Mouse (Mus musculus) neural tube, embryonic 14.5 days (tissue): Measurements from ENCODE around the gene Zar1. TPM values are rescaled to one million over a fixed set of nuclear protein-coding genes. Genes with fewer than 3 reads are reported as not detected.
A peak's percentile ranks its signal among the peaks of the same experiment; 100 is the strongest.
"Not testable (repeated sequence)": the region's sequence is repeated elsewhere in the genome, so short reads cannot be mapped to it uniquely, and the experiment has no call there.

Experiments used
- ATAC-seq: fragments of 200-750 bp; cut with Nextera tagmentation; 2 replicates; pipeline ENCODE4 v1.8.0; 2017; ENCODE audit warnings: low read depth, mild to moderate bottlenecking, moderate TSS enrichment, moderate library complexity
- H3K27ac ChIP-seq: fragments of 300-500 bp; sonication (generic); 2 replicates; pipeline ENCODE4 v1.5.1; 2014; ENCODE audit warnings: low read depth, mild to moderate bottlenecking, control low read depth, low read length, moderate library complexity, mixed read lengths
- H3K27me3 ChIP-seq: fragments of 300-500 bp; sonication (generic); 2 replicates; pipeline ENCODE4 v1.6.1; 2014; ENCODE audit warnings: low read length; ENCODE audit not compliant: control insufficient read depth, insufficient read depth
- H3K36me3 ChIP-seq: fragments of 300-500 bp; sonication (generic); 2 replicates; pipeline ENCODE4 v1.6.1; 2014; ENCODE audit warnings: low read length, mixed read lengths; ENCODE audit not compliant: control insufficient read depth, insufficient read depth
- H3K4me1 ChIP-seq: fragments of 300-500 bp; sonication (generic); 2 replicates; pipeline ENCODE4 v1.6.1; 2014; ENCODE audit warnings: low read length; ENCODE audit not compliant: control insufficient read depth, insufficient read depth
- H3K4me2 ChIP-seq: fragments of 300-500 bp; sonication (generic); 2 replicates; pipeline ENCODE4 v1.6.1; 2014; ENCODE audit warnings: mild to moderate bottlenecking, low read depth, low read length, control low read depth
- H3K4me3 ChIP-seq: fragments of 300-500 bp; sonication (generic); 2 replicates; pipeline ENCODE4 v1.5.1; 2014; ENCODE audit warnings: low read depth, low read length, control low read depth, mixed read lengths
- H3K9ac ChIP-seq: fragments of 300-500 bp; sonication (generic); replicated peaks from 2 replicates; pipeline ENCODE4 v1.6.1; 2014; ENCODE audit warnings: low read depth, mild to moderate bottlenecking, control low read depth, low read length, mixed read lengths
- H3K9me3 ChIP-seq: fragments of 300-500 bp; sonication (generic); 2 replicates; pipeline ENCODE4 v1.6.1; 2016; ENCODE audit warnings: low read length; ENCODE audit not compliant: control insufficient read depth
- WGBS: fragments of 180-500 bp; shearing (Covaris S2); extraction: QIAGEN DNeasy Blood & Tissue Kit; methylation state at CpG from one replicate; pipeline ENCODE4 v1.1.7; 2014; 5-methylcytosine and 5-hydroxymethylcytosine counted together
- polyA plus RNA-seq: library from polyadenylated mRNA; unstranded; fragments of >200 nt; fragmentation: Nextera tagmentation; extraction: Ambion mirVana; gene quantifications from 2 replicates; pipeline ENCODE4 v1.2.1, GENCODE M21; 2014

Gene Zar1
- polyA plus RNA-seq, 1 experiment from 2014 or later: 6.9 TPM

DNA sequence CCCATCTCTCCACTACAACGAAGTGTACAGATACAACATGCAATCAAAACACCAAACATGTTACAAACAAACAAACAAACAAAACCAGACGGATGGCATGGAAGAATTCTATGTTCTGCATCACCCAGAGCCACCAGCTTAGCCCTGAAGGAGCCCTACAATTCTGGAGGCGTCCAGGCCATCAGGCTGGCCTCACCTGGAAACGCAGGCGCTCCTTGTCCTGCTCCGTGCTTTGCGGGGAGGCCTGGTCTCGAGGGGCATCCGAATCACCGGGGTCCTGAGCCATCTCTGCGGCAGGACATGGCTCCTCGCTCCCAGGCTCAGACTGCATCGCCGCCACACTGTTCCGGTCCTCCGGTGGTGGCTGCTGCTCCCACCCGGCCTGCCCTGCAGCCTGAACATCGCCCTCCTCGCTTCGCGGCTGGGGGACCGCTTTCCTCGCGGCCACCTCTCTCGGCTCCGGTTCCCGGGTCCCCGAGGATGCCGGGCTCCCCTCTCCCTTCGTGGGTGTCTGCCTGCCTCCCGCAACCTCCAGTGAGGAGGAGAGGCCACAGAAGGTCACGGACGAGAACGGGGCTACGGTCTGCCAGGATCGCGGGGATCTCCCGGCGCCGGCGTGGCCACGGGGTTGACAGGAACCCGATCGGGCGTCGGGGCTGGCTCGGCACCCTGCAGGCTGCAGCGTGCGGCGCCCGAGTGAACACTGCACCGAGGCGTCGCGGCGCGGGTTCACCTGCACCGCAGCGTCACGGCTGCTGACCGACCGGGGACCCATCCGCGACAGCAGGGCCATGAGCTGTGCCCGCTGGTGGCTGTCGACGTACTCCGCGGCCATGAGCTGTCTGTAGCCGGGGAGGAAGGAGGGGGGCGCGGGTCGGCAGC, 725 bp downstream of the Zar1 start:
- Histone ChIP-seq H3K4me2 (peak overlapping the region; percentile 60), H3K9ac (peak overlapping the region; percentile 53), H3K4me3 (peak overlapping the region; percentile 35)
- not testable (repeated sequence) for H3K36me3 ChIP-seq, H3K27ac ChIP-seq, H3K4me1 ChIP-seq, H3K27me3 ChIP-seq, H3K9me3 ChIP-seq
- 4% methylated on average over 45 of the region's 73 CpGs for WGBS
- peak; percentile 78 for ATAC-seq

DNA sequence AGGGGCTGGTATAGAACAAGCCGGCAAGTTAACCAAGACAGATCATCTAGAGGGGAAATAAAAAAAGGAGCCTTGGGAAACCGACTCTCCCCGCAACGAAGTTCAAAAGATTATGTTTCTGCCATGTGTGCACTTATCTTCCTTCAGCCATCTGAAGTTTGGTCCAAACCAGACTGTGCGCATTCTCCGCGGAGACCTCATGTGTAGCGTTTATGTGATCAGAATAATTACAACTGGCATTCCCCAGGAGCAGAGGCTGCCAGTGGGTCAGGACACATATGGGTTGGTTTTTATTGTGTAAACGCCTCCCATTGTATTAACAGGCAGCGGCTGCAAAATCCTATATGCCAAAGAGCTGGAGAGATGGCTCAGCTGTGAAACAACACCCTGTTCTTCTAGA, 1.5 kb downstream of the Zar1 start:
- H3K4me1 ChIP-seq, H3K27me3 ChIP-seq, H3K27ac ChIP-seq, H3K36me3 ChIP-seq, H3K4me2 ChIP-seq, H3K9ac ChIP-seq, H3K9me3 ChIP-seq: not testable (repeated sequence)
- 22% methylated on average over 10 of the region's 10 CpGs for WGBS
- H3K4me3 ChIP-seq: peak overlapping the region; percentile 35; the same call in 1 of the 2 replicates
- peak; percentile 50 for ATAC-seq

- Histone ChIP-seq H3K27ac (no peak overlapping the region), H3K4me1 (no peaks in the 10 kb centered on the region), H3K36me3 (no peaks in the 10 kb centered on the region), H3K9me3 (no peaks in the 10 kb centered on the region), H3K9ac (no peak overlapping the region), H3K4me3 (no peak overlapping the region), H3K4me2 (no peak overlapping the region), H3K27me3 (no peaks in the 10 kb centered on the region)
- no peak for ATAC-seq
- 83% methylated on average over 5 of the region's 5 CpGs for WGBS
Measured at GRCm38 (mm10) chr5:72565621-72566020, 15.4 kb downstream of the Zar1 start.

DNA sequence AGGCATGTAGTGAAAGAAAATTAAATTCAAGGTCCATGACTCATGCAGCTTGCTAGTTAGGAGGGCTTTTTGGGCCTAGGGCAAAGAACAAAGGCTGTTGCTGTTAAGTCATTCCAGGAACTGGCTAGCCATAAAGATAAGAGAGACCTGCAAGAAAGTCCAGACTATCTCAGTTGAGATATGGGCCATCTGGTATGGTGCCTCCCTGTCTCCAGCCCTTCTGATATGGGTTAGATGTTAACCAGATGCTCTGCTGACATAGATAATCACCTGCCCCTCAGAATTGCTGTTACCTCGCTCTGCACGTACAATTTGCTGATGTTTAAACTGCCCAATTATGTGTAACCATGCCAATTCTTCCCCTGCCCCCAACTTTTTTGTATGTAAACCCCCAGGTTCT, 17.9 kb downstream of the Zar1 start:
- H3K27ac ChIP-seq, H3K4me1 ChIP-seq, H3K36me3 ChIP-seq, H3K9me3 ChIP-seq, H3K9ac ChIP-seq, ATAC-seq, H3K4me3 ChIP-seq, H3K4me2 ChIP-seq, H3K27me3 ChIP-seq: not testable (repeated sequence)
- 98% methylated on average over 2 of the region's 2 CpGs for WGBS

GRCm38 (mm10) chr5:72560976-72561628, 20.0 kb downstream of the Zar1 start:
- no peaks in the 10 kb centered on the region for H3K9me3 ChIP-seq
- no peaks in the 10 kb centered on the region for H3K36me3 ChIP-seq
- no peak overlapping the region for H3K4me3 ChIP-seq
- no peaks in the 10 kb centered on the region for H3K27me3 ChIP-seq
- H3K27ac ChIP-seq: no peak overlapping the region
- H3K9ac ChIP-seq: no peak overlapping the region
- H3K4me2 ChIP-seq: no peak overlapping the region
- ATAC-seq: no peak
- H3K4me1 ChIP-seq: peaks cover 5% of the 10 kb centered on the region; the same call in 1 of the 2 replicates
- 89% methylated on average over 3 of the region's 3 CpGs for WGBS

DNA sequence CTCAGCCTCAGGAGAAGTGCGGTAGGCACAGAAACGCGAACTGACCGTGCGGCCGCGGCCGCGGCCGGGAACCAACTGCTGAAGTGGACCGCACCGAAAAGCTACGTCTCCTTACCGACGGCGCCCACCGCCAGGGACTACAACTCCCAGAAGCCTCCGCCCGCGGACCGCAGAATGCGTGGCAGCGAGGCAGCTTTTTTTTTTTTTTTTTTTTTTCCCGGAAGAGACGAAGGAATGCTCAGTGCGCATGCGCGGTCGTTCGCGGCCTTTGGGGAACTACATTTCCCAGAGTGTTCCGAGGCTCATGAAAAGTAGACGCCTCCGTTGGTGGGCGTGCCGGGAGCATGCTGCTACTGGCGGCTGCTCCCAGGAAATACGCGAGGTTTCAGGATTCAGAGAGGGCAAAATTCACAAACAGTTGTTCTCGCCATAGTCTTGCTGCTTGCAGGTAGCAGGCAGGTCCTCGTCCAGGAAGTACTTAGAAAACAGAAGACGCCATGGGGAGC, 21.5 kb downstream of the Zar1 start, which contains the start of gene Nfxl1:
Gene Nfxl1 (minus strand): TSS at position 141 of the 506 bp plus-strand sequence.
- peak within 1 kb of the TSS; percentile 84 for H3K9ac ChIP-seq
- no peaks in the 10 kb centered on the region for H3K9me3 ChIP-seq
- H3K4me3 ChIP-seq: peak within 1 kb of the TSS; percentile 92
- no peaks in the 10 kb centered on the region for H3K36me3 ChIP-seq
- WGBS: 0% methylated on average over 42 of the region's 42 CpGs
- peak within 1 kb of the TSS; percentile 65 for H3K4me2 ChIP-seq
- ATAC-seq: peak; percentile 97
- no peaks in the 10 kb centered on the region for H3K27me3 ChIP-seq
- H3K27ac ChIP-seq: peak within 1 kb of the TSS; percentile 73
- peaks cover 5% of the 10 kb centered on the region; the same call in 1 of the 2 replicates for H3K4me1 ChIP-seq

GRCm38 (mm10) chr5:72558716-72559526, 22.1 kb downstream of the Zar1 start:
- Histone ChIP-seq H3K27me3 (no peaks in the 10 kb centered on the region), H3K9ac (peak overlapping the region; percentile 84), H3K27ac (peak overlapping the region; percentile 73), H3K4me2 (peak overlapping the region; percentile 65), H3K4me3 (peak overlapping the region; percentile 92), H3K36me3 (no peaks in the 10 kb centered on the region), H3K4me1 (peaks cover 5% of the 10 kb centered on the region; the same call in 1 of the 2 replicates), H3K9me3 (no peaks in the 10 kb centered on the region)
- peak; percentile 72 for ATAC-seq
- under 1% methylated on average over 56 of the region's 57 CpGs for WGBS

DNA sequence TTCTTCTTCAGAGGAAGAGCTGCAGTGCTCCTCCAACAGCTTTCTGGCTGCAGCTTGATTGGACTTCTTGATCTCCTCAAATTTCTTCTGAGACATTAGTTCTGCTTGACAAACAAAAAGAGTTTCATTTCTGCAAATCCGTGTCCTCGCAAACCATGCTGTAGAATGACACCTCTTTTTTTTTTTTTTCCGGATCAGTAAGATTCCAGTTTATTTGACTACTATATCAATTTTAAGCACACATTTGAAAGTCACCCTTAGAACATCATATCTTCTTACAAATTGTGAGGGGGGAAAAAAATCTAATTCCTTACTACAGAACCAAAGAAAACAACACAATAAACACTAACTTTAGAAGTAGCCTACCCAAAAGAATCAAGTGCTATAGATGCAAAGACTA, 24.8 kb downstream of the Zar1 start:
- H3K4me1 ChIP-seq: peaks cover 5% of the 10 kb centered on the region; the same call in 1 of the 2 replicates
- 84% methylated on average over 3 of the region's 3 CpGs for WGBS
- no peak overlapping the region for H3K27ac ChIP-seq
- no peak overlapping the region for H3K4me3 ChIP-seq
- H3K9me3 ChIP-seq: no peaks in the 10 kb centered on the region
- H3K9ac ChIP-seq: no peak overlapping the region
- no peaks in the 10 kb centered on the region for H3K27me3 ChIP-seq
- ATAC-seq: no peak
- 0 out of 2 replicates have a peak, but pooled peaks cover 4% of the 10 kb centered on the region for H3K36me3 ChIP-seq
- H3K4me2 ChIP-seq: no peak overlapping the region
